Mouse (Mus musculus) adrenal gland, adult 8-10 months (tissue): ENCODE results near the gene Mtif3. TPM values are rescaled to one million over a fixed set of nuclear protein-coding genes. Genes with fewer than 3 reads are reported as not detected.

Experiments used
- DNase-seq: peaks from one replicate; pipeline ENCODE4 v3.0.0; 2022
- total RNA-seq, 4 experiments: library from RNA; stranded (reverse); gene quantifications; 2 replicates each; pipeline ENCODE4 v1.2.4; 2022

Mtif3 gene
- 10 to 100 TPM; 30.6 to 38.0 (median 34.2) TPM for total RNA-seq

- DNase-seq: peak; percentile 78
These were observed at the start of gene Mtif3 for GRCm38 (mm10) chr5:146963118-146963936. Gene Mtif3, minus strand, starts transcription at chr5:146963800.

GRCm38 (mm10) chr5:147011333-147011732 lies 47.7 kb upstream of the Mtif3 start:
- DNase-seq: no peak

GRCm38 (mm10) chr5:147003303-147003702 lies 39.7 kb upstream of the Mtif3 start:
- DNase-seq: no peak

- no peak for DNase-seq
These were observed 37.7 kb upstream of the Mtif3 start for GRCm38 (mm10) chr5:147001312-147001711.

- DNase-seq: no peak
These were observed 35.2 kb upstream of the Mtif3 start for GRCm38 (mm10) chr5:146998802-146999201.

GRCm38 (mm10) chr5:146996812-146997211 lies 33.2 kb upstream of the Mtif3 start:
- no peak for DNase-seq

- DNase-seq: no peak
These were observed 31.4 kb upstream of the Mtif3 start for GRCm38 (mm10) chr5:146994973-146995372.

- peak; percentile 59 for DNase-seq
These were observed 29.9 kb upstream of the Mtif3 start for GRCm38 (mm10) chr5:146993509-146993908.

- DNase-seq: peak; percentile 59
These were observed 25.5 kb upstream of the Mtif3 start for GRCm38 (mm10) chr5:146989051-146989450.

GRCm38 (mm10) chr5:146987588-146987987 lies 24.0 kb upstream of the Mtif3 start:
- no peak for DNase-seq

GRCm38 (mm10) chr5:146985725-146986433 lies 22.3 kb upstream of the Mtif3 start:
- DNase-seq: no peak

- peak; percentile 18 for DNase-seq
These were observed 19.6 kb upstream of the Mtif3 start for GRCm38 (mm10) chr5:146983216-146983615.

GRCm38 (mm10) chr5:146981376-146981775 lies 17.8 kb upstream of the Mtif3 start:
- DNase-seq: no peak

GRCm38 (mm10) chr5:146974781-146975123 lies 11.2 kb upstream of the Mtif3 start:
- no peak for DNase-seq

GRCm38 (mm10) chr5:146973858-146974780 lies 10.5 kb upstream of the Mtif3 start:
- no peak for DNase-seq

GRCm38 (mm10) chr5:146973353-146973752 lies 9.8 kb upstream of the Mtif3 start:
- DNase-seq: no peak

GRCm38 (mm10) chr5:146971776-146972561 lies 8.4 kb upstream of the Mtif3 start:
- DNase-seq: no peak

GRCm38 (mm10) chr5:146968695-146969393 lies 5.2 kb upstream of the Mtif3 start:
- no peak for DNase-seq

- no peak for DNase-seq
These were observed 308 bp upstream of the Mtif3 start for GRCm38 (mm10) chr5:146963937-146964278.

GRCm38 (mm10) chr5:146956678-146957077 lies 6.9 kb downstream of the Mtif3 start:
- no peak for DNase-seq

- no peak for DNase-seq
These were observed 7.9 kb downstream of the Mtif3 start for GRCm38 (mm10) chr5:146955651-146956050.
